Mouse (Mus musculus) ovary, postnatal 36 days (tissue): ENCODE results near the gene Pex16.
"Not testable (repeated sequence)": the region's sequence is repeated elsewhere in the genome, so short reads cannot be mapped to it uniquely, and the experiment has no call there.

ENCODE experiments used
- DNase-seq: peaks from one replicate; pipeline ENCODE4 v3.0.0; 2022; ENCODE audit warnings: low spot score, mixed read lengths

Pex16 gene

DNA sequence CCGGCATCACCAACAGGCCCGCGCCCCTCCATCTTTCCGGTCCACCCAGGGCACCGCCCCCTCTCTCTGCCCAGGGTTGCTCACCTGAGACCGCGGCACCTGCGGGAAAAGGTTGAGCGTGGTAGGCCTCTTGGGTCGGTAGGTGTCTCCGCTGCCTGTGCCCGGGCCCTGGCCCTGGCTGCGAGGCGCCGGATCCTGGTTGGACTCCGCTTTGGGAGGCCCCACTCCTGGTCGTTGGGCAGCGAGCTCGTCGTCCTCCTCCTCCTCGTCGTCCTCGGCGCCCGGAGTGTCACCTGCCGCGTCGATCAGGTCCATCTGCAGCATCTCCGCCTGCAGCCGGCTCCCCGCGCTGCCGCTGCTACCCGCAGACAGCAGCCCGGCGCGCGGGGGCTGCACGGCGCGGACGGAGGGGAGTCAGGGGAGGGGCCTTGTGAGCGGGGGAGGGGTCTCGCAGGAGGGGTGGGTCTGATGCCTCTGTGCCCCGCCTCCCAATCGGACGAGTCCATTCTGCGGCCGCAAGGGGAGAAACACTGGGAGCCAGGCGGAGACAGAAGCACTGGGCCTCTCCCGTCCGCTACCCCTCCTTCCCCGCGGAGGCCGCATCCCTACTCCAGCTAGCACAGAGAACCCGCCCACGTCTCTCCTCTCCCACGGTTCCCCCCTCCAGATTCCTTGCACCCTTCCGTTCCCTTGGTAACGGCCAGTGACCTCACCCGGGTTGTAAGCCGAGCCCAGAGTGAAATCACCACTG lies 14.6 kb downstream of the Pex16 start:
- peak; percentile 87 for DNase-seq

DNA sequence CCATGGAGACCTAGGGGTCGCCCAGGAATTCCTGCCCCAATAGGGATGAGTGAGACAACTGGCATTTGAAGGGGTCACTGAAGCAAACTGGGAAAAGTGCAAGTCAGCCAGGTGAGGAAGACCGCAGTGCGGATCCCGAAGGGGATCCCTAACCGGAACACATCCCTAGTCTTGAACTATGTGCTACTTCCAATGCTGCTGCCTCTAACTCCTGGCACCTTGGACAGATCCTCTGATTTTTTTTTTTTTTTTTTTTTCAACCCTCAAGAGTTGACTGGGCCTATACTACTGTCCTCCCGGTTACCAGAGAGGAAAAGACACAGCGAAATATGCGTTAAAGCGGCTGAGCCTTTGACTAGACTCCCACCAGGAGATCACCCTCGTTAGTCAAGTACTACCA lies 15.2 kb downstream of the Pex16 start:
- DNase-seq, result no peak

DNA sequence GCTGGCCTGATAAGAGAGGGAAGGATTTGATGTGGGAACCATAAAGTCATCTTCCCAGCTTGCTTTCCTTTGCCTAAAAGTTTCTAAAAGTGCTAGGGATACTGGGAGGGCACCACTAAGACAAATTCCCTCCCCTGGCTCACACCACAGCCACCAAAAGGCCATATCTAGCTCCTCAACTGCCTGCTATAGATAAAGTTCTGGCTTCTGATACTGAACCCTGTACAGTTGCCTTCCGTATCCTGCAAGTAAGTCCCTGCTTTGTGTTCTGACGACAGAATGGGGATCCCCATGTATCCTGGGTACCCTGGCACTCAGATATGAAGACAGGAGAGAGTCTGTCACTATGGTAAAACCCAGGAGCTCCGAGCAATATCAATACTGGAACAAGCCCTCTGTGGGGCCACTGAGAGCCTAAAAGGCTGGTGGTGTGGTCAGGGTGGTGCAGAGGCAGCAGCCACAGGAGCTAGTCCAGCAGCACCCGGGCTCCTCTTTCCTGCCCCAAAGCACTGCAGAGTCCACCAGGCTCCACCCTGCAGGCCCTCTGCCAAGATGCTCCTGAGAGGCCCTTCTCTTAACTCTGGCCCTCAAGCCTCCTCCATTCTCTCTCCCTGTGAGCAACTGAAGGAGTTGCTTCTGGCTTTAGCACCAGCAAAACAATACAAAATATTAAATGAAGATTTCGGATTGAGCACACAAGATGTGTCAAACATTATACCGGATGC lies 15.9 kb downstream of the Pex16 start:
- no peak for DNase-seq

DNA sequence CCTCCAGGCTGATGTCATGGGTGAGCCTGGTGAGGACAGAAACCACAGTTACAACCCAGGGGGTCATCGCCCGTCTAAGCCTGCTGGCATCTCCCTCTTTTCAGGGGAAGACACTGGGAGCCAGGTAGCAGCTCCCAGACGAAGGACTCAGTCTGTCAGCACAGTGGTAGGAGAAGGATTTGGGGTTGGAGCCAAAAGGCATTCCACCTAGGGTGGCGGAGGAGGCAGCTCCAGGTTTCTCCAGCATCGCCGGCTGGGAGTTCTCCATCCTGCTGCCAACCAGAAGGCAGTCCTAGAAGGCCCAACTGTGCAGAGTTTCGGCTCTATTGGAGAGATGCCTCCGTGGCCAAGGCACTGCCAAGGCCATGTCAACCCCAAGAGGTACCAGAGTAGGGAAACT lies 16.6 kb downstream of the Pex16 start:
- no peak for DNase-seq

DNA sequence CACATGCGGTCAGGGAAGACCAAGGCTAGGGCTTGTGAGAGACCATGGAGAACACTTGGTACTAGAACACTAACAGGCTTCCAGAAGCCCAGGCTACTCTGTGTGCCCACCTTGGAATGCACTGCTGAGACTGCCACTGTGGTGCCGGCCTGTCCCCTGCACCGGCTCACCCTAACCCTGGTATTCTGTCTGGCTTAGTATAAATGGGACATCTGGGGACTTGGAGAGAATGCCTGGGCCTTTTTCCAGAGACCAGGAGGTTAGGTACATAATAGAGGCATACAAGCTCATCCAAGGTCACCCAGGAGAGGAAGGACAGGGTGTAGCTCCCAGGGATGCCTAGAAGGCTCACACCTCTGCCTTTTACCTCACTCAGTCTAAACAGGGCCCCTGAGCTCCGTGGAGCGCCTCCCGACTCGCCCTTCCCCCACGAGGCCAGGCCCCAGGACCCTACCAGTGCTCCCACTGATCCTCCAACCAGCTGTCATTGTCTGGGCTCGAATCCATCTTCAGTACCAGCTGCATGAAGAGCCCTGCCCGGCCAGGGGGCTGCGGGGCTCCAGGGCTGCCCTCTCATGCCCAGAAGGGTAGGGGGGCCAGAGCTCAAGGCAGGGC lies 17.3 kb downstream of the Pex16 start:
- DNase-seq, result no peak

DNA sequence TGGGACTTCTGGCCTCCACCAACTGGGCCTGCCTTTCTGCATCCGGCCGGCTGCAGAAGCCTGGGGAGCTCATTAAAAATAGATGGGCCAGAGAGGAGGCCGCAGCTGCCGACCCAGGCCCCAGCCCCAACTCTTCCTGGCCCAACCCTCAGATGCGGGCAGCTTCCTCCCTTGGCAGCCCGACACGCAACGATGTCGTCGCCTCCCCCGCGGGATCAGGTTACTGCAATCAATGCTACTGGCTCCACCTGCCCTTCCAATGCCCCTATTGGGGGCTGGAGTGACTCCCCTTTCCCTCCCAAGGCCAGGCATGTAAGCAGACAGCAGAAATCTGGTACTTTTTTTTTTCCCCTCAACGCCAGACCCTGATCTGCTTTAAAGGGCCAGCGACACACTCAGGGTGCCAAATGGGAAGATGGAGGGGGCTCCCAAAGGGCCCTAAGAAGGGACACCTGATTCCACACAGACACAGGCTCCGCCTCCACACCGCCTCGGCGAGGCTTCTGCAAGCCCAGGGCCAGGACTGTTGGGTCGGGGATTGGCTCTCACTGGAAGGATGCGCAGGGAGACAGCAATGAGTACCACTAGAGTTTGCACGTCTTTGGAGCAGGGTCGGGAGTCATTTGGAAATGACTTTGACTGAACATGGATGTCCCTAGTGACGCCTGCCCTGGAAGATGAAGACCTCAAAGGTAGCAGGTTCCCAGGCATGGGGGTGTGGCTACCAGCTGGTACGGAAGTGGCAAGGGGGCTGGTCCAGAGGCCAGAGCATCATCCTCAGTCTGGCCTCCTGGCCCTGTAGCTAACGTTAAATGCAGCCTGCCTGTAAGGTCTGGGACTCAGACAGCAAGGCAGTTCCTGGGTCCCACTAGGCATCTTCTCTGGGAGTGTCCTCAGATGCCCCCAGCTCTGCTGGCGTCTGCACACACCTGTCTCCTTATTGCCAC lies 18.1 kb downstream of the Pex16 start:
- peak; percentile 53 for DNase-seq

DNA sequence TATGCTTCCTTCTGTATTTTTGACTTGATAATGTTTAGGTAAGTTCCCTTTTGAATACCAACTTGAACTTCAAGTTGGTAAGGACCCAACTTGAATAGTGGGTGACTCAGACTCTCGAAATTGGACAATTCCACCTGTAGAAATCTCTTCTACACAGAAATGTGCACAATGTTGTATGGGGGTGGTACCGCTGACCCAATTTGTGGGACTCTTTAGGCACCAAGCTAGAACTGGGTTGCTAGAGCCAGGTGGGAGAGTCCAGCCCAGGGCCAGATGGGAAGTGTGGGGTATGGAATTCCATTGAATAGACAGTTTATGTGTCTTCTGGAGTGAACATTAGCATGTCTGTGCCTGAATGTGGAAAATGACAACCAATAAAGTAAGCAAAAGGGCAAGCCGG lies 21.1 kb downstream of the Pex16 start:
- DNase-seq, result no peak

DNA sequence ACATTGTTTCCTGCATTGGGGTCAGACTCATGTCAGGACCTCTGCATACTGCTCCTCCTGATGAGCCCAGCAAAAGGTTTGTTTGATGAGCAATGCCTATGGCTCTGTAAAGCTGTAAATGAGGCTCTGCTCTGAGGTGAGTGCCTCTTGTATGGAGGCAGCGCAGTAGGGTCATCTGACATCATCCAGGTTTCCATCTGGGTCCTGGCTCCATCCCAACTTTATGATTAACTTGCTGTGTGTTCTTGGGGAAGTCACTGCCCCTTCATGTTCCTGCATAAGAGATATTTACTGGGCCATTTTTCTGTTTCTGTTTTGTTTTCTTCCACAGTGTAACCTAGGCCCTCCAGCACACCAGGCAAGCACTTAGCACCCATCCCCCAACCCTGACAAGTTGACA lies 23.0 kb downstream of the Pex16 start:
- no peak for DNase-seq

DNA sequence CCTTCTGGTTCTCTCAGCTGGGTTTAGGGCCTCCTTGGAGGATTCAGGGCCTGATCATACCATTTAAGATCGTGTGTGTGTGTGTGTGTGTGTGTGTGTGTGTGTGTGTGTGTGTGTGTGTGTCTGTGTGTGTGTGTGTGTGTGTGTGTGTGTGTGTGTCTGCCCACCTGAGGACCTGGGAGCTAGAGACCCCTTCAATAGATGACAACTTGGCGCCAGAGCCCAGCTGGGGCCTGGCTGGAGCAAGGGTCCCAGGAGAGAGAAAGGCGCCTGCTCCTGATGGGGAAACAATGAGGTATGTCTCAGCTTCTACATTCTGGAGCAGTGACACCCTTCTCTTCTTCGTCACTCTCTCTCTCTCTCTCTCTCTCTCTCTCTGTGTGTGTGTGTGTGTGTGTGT lies 25.4 kb downstream of the Pex16 start:
- not testable (repeated sequence) for DNase-seq

DNA sequence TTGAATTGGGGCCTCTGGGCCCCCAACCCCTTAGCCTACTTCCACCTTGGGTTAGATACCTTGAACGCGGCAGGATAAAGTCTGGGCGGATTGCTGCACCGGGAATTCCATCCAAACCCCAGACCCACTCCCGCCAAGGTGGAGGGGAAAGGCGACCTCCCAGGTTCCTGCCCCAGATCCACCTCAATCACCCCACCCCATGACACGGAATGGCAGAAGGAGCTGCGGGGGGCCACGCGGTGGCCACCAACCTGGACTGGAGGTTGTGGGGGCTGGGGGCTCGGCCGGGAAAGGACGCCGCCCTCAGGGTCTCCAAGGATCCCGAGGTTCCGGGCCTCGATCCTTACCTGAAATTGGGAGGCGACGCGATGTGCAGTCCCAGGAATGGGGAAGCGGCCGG lies 26.2 kb downstream of the Pex16 start:
- no peak for DNase-seq

DNA sequence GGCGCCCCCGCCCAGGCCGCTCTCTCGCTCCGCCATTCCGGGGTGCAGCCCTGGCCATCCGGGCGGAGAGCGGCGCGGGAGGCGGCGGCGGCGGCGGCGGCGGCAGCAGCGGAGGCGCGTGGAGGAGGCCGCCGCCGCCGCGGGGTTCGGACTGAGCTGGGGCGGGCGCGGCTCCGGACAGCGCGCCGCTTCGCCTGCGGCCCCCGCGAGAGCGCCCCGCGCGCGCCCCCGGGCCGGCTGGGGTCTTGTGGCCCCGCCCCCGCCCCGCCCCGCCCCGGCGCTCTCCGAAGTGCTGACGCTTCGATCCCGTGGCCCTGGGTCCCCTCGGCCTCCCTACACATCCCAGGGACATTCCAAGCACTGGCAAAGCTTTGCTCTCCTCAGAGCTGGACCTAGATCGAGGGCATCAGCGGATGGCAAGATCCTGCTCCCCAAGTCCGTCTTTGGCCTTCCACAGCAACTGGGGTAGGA lies 26.6 kb downstream of the Pex16 start, which contains the start of gene Mapk8ip1:
Gene Mapk8ip1, minus strand, starts transcription at position 173 of the 471 bp plus-strand sequence.
- peak; percentile 45 for DNase-seq

DNA sequence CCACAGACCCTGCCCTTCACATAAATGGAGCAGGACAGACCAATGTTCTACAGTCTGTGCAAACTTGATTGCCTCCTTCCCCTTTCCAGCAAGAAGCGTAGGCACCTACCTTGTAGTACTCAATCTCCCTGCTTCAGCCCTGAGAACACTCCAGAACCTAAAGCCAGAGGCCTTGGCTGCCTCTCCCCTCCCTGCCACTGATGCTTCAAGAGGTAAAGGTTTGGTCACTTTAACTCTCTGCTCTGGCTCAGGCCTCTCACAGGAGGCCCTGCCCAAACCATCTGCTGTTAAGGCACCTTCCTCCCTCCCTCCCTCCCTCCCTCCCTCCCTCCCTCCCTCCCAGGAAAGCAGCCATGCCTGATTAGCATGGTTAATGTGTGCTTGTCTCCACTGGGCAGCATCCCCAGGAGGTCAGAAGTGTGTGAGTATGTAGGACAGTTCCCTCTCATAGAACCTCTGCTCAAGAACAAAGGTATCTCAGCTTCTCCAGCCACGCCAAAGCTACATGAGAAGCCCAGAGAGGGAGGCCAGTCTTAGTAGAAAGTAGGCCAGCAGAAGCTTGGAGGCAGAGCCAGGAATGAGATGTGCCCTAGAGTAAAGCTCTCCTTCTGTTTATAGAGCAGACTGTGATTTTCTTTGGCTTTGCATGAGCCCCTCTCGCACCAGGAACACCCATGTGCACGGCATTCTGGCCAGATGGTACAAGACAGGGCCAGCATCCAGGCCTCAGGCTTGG lies 28.3 kb downstream of the Pex16 start:
- DNase-seq, result no peak

DNA sequence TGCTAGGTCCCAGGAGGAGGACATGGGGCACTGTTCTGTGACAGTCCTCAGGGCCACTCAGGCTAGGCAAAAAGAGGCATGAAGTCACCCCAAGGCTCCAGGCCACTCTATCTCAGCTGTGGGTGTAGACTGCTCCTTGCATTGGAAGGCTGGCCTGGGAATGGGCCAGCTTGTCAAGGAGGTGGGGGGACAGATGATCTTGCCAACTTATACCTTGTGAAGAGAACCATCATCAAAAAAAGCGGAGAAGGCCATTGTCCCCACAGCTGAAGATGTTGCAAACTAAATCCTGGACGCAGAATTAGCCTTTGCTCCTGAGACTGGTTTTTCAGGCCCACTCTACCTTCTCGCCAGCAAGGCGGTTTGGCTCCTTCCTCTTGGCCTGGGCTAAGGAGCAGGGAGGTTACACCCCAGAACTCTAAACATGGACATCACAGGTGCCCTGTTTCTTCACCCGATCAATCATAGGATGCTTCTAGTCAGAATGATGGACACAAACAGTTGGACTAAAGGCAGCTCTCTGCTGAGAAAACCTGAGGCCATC lies 29.4 kb downstream of the Pex16 start:
- DNase-seq, result no peak

DNA sequence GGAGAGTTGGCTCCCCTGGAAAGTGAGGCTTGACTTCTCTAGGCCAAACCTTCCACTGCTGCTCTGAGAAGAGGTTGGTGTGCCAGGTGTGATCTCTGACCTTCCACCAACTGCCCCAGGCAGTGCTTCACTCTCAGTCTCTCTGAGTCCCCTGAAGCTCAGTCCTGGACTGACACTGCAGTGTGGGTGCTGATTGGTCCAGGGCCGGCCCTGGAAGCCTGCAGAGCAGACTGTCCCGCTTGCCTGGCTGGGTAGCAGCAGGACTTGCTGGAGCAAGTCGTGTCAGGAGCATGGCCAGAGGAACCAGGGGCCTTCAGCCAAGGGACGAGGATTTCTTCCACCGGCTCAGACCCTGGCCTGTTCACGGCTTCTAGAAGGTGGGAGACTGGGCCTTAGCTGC lies 30.3 kb downstream of the Pex16 start:
- DNase-seq, result no peak

DNA sequence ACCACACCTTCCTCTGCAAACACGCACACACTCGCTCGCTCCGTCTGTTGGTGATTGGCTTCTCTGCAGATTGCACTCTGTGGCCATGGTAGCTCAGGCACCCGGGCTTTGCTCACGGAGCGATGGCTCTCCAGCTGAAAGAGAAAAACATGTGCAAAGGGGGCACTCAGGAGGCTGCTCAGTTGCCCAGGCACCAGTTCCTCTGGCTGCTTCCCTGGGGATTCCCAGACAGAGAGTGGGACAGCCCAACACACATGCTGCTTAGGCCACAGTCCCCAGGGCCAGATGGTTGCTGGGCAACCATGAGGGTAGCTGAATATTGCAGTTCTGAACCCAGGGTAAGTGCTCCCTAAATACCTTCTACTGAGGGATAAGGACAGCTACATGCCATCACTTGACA lies 31.2 kb downstream of the Pex16 start:
- no peak for DNase-seq

DNA sequence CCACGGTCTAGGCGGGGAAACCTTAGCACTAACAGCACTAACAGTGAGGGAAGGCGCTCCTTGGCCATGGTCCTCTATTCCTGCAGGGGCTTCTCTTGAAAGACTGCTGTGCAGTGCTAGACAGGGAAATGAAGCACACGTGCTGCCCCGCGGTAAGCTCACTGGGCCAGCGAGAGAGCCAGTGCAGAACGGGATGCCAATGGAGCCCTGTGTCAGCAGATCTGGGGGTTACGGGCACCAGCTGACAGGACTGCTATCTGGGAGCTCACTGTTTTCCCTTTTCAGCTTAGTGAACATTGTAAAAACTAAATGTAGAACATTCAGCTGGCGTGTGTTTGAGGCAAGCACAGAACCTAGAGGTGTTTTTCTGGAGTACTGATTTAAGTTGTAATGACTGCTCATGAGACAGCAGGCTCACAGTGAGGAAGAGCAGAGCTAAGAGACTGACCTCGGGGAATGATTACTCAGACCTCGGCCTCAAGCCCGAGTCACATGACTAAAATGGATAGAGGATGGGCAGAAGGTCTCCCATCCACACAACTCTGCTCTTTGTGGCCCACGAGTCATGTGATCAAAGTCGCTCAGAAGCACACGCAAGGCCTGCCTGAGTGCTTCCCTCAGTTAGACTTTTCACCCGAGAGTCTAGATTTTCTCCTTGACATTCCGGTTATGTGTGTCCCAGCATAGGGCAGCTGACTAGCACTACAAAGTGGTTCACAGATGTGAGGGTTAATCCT lies 34.0 kb downstream of the Pex16 start:
- no peak for DNase-seq

DNA sequence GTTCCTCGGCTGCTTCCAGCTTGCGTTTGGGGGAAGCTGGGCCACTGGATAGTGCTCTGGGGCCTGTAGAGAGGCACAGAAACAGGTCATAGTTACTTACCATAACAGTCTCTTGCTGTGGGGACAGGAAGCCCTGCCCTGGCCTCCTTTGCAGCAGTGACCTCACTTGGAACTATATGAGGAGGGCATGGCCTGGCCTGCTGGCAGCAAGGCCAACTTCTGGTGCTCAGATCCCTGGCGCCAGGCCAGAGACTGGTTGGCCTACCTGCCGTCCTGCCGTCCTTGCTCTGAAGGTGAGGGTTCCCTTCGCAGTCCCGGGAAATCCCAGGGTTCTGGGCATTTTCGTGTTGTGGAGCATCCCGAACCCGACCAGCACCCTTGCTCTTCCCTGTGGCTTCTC lies 37.2 kb downstream of the Pex16 start:
- DNase-seq, result no peak

DNA sequence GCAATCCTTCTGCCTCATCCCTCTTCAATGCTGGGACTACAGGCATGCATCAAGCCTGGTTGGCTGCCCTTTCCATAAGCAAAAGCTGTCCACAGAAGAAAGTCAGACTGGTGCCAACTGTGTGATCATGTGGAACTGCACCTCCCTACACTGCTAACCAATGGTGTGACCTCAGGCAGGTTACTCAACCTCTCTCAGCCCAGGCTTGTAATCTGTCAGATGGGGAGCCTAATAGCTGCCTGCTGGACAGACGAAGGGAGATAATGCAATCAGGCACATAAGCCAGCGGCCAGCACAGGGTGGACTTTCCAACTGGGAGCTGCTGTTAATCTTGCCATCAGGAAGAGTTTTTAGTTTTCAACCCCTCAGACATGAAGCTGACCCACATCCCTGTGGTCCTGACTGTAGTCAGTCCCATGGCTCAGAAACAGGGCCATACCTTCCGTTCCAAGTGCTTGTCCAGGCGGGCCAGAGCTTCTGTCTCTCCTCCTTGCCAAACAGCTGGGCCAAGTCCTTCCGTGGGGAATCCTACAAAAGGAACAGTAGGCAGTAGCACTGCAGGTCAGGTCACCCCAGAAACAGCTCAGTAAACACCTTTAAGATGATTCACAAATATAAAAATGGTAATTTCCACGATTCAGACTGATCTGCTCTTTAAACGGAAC lies 47.4 kb downstream of the Pex16 start:
- no peak for DNase-seq

DNA sequence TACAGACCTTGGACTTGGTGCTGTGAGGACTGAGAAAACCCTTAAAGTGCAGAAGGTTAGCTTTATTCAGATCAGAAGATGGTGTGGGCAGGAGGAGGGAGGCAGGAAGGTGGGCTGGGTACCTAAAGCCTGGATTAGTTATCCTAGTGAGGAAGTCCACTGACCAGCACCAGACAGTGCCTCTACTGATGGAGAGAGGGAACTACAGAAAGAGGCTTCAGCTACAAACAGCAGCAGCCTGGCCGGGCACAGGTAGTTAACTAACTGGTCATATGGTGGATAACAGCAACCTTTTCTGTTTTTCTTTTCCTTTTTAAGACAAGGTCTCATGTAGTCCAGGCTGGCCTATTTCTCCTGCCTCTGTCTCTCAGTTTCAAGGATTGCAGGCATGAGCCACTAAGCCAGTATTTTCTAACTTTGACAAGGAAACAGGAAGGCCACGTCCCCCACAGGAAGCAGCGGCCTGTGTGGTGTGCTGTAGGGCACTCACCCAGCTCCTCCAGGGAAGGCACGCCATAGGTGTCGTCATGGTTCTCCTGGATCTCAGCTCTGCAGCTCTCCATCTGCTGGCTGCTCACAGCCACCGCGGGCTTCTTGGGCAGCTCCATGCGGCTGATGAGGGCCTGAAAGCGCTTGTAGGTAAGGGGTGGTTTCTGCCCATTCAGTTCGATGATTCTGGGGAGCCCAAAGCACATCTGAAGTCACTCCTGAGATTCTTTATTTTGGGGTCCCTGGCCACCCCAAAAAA lies 48.1 kb downstream of the Pex16 start:
- no peak for DNase-seq
